Mouse (Mus musculus) Patski (cell line): ENCODE results near the gene Acsf2. TPM values are rescaled to one million over a fixed set of nuclear protein-coding genes. Genes with fewer than 3 reads are reported as not detected.
"Not testable (repeated sequence)": the region's sequence is repeated elsewhere in the genome, so short reads cannot be mapped to it uniquely, and the experiment has no call there.

Experiments
- ATAC-seq: fragments of 100-300 bp; one replicate; pipeline ENCODE4 v1.8.0; 2021
- CTCF ChIA-PET: fragments of 350-600 bp; sonication (Branson Sonifier 250); formaldehyde crosslinking; loops from one replicate; lab custom pipeline; 2022; ENCODE audit warnings: inconsistent platforms; lab: Charles Lee
- POLR2A ChIA-PET: fragments of 350-600 bp; sonication (Branson Sonifier 250); formaldehyde crosslinking; loops from one replicate; lab custom pipeline; 2022; ENCODE audit warnings: antibody characterized with exemption, inconsistent platforms; lab: Charles Lee
- DNase-seq: peaks from one replicate; pipeline ENCODE4 v3.0.0-alpha.2; 2011; ENCODE audit warnings: low read depth, low spot score
- H3K27me3 ChIP-seq: fragments of 371-371 bp; one replicate; pipeline ENCODE4 v1.5.1; 2021
- CTCF ChIP-seq: fragments of 100-300 bp; IDR thresholded peaks from one replicate; pipeline ENCODE4 v1.5.1; 2021
- in situ Hi-C: fragments of 300-500 bp; cut with MboI; formaldehyde crosslinking; loops from 3 replicates; pipeline ENCODE4 v1.11.1; 2018; ENCODE audit warnings: low pct_unique_long_range_greater_than_20kb, mixed read lengths
- polyA plus RNA-seq: library from polyadenylated mRNA; unstranded; gene quantifications from one replicate; pipeline ENCODE4 v1.2.3, GENCODE M21; 2021

Acsf2 gene
- polyA plus RNA-seq, result 6.5 TPM

DNA sequence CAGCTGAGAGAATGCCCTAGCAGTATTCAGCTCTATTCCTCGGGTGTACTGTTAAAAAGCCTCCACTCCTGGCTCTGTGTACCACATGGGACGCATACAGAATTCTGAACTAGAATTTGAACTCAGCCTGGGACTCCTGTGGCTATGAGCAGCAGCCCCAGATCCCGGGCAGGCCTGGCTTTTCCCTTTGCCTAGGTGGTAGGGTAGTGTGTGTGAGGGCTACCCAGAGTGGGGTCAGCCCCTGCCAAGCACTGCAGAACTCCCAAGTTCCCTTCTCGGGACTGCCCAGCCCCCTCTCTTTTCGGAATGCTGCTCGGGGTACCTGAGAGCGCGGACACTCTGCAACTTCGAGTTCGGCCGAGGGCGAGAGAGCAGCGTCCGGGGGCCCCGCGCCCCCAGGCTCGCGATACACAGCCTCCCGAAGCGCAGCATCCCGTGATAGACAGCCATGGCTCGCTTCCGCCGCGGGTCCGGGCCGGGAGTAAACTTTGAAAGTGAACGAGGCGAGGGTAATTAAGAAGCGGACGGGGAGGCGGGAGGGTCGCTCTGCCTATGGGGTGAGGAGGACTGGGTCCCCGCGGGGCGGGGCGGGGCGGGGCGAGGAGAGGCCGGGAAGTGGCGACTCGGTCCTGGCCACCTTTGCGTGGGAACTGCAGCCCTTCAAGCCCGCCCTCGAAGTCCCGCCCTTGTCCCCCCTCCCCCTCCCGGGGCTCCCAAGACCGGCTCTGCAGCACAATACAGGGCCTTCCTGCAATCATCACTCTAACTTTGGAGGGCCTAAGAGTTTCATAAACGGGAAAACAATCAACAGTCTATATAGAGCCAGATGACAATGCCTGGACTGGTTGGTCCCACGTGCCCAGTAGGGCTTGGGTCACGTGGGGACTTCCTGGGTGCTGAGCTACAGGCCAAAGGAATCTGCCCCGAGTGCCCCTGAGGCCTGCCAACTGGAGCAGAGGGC lies at the start of gene Acsf2:
TSS of gene Acsf2 (minus strand) at position 551 of the 961 bp plus-strand sequence.
- H3K27me3 ChIP-seq, result no peaks in the 10 kb centered on the region
- DNase-seq (no peak), ATAC-seq (peak; percentile 44)
- TF ChIP-seq CTCF, result no peak
- ChIA-PET CTCF (interaction anchor here (1.0 to 1.5 kb wide), 2 partner anchors 16 to 28 kb away, joined by 3 to 4 read pairs; partner anchors contain the start of gene Lrrc59), POLR2A (no interaction called here)
- in situ Hi-C loops, result no loop called here

DNA sequence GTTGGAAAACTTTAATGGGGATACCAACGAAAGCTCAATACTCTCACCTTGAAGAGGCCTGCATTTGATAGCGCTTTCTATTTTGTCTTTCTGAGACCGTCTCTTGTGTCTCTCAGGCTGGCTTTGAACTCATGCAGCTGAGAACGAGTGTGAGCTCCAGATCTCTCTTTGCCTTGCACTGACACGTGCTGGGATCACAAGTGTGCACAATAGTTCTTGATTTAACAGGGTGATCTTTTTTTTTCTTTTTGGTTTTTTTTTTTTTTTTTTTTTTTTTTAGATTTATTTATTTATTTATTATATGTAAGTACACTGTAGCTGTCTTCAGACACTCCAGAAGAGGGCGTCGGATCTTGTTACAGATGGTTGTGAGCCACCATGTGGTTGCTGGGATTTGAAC lies 49.6 kb upstream of the Acsf2 start:
- ATAC-seq, CTCF ChIA-PET, DNase-seq, in situ Hi-C loops, POLR2A ChIA-PET, H3K27me3 ChIP-seq: not testable (repeated sequence)

DNA sequence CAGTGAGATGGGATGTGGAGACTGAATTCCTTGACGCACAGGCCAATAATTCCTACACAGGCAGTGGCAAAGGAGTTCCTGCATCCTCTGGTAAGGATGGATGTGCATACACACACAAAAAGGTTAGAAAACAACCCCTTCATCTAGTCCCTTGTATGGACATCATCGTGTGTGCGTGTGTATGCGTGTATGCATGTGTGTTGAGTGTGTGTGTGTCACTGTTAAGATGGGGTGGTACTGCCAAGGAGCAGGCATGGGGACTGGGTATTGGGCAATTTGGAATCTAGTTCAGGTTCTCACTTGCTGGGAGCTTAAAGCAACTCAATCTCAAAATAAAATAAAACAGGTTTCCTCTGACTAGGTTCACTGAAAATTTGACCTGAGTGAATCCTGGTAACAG lies 44.8 kb upstream of the Acsf2 start:
- ChIA-PET CTCF (no interaction called here), POLR2A (no interaction called here)
- no peak for TF ChIP-seq CTCF
- DNase-seq (no peak), ATAC-seq (no peak)
- H3K27me3 ChIP-seq, result no peaks in the 10 kb centered on the region
- in situ Hi-C loops, result no loop called here

DNA sequence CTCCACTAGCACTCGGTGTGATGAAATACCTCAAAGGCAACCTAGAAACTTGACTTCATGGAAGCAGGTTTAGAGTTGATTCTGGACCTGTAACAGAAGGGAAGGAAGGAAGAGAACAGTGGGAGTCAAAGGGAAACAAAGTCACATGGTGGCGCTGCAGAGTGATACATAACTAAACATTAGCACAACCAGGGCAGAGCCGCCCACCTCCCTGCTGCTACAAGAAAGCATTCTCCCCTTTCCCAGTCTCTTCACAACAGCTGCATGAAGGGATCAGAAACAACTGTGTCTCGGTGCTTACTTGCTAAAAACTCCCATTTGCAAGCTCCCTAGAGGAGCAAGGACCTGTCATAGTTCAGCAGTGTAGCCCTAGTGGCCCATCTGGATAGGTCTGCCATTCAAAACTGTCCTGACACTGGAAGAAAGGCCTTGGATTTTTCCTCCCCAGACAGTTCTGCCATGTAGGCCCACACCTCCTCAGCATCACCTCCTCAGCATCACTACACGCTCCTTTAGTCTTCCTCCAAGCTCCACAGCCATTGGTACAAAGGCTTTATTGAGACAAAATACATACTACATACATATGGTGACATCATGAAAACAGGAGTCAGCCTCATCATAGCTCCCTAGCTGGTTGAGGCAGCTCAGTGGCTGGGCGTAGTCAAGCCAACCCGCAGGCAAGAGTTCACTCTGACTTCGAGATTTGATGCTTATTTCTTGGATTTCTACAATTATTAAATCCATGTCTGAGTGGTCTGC lies 43.0 kb upstream of the Acsf2 start:
- no peak for ATAC-seq
- in situ Hi-C loops, result no loop called here

DNA sequence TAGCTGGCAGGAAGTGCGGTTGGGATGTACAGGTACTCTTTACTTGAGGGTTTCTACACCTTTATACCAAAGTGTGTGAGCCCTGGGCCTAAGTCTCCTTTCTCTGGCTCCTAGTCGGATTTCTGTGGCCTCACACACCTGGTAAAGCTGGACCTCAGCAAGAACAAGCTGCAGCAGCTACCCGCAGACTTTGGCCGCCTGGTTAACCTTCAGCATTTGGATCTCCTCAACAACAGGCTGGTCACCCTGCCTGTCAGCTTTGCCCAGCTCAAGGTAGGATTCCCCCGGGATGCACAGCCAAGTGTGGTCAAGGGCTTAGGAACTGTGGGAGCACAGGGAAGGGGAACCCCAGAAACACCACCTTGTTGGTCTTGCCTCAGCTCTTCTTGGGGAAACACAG lies 32.8 kb upstream of the Acsf2 start:
- H3K27me3 ChIP-seq, result no peaks in the 10 kb centered on the region
- CTCF ChIA-PET, result interaction anchor here (0.8 kb wide), 1 partner anchor 13 kb away, joined by 3 read pairs; no protein-coding TSS in a partner anchor
- in situ Hi-C loops, result no loop called here
- no peak for TF ChIP-seq CTCF
- ATAC-seq (no peak), DNase-seq (no peak)
- POLR2A ChIA-PET, result no interaction called here

More for the DNA sequence above, 43.0 kb upstream of the Acsf2 start:
- CTCF ChIA-PET, result interaction anchor here (1.7 kb wide), 1 partner anchor 9 kb away, joined by 3 read pairs; no protein-coding TSS in a partner anchor
- no peak for TF ChIP-seq CTCF
- POLR2A ChIA-PET, result no interaction called here
- no peaks in the 10 kb centered on the region for H3K27me3 ChIP-seq
- no peak for DNase-seq

DNA sequence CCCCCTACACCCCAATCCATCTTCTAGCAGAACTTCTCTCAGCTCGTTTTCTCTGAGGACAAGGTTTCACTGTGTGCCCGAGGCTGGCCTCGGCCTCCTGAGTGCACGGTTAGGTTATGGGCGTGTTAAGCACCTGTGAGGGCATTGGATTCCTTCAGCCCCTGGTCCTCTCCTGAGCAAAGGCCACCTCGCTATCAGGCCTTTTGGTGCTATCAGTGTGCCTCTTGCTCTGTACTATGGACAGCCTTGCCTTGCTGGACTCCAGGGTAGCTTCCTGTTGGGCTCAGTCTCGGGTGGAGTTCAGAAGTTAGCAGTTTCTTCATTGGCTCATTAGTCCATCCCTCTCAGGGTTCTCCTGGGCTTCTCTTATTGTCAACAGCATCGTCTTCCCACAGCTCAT lies 31.3 kb upstream of the Acsf2 start:
- POLR2A ChIA-PET, result no interaction called here
- in situ Hi-C loops, result no loop called here
- DNase-seq, result no peak
- no peaks in the 10 kb centered on the region for H3K27me3 ChIP-seq
- CTCF ChIA-PET, result interaction anchor here (1.3 kb wide), 1 partner anchor 12 kb away, joined by 4 read pairs; no protein-coding TSS in a partner anchor
- TF ChIP-seq CTCF, result no peak
- ATAC-seq, result no peak

DNA sequence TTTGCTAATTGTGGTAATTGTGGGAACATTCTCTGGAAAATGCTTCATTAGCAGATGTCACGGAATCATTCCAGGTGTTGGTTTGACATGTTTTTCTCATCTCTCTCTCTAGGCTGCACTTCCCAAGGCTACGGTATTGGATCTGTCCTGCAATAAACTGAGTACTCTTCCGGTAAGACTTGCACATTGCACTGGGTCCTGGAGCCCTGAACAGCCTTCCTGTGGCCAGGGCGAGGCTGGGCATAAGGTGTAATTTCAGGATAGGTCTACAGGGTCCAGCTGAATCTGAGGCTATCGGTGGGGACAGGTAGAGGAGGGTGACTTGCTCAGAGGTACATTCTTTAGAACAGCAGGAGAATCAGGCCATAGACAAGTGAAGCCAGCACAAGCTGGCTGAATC lies 30.3 kb upstream of the Acsf2 start:
- TF ChIP-seq CTCF, result no peak
- POLR2A ChIA-PET, result no interaction called here
- ATAC-seq, result no peak
- no peak for DNase-seq
- H3K27me3 ChIP-seq, result no peaks in the 10 kb centered on the region
- in situ Hi-C loops, result no loop called here
- CTCF ChIA-PET, result interaction anchor here (3.5 kb wide), 1 partner anchor 11 kb away, joined by 38 read pairs; no protein-coding TSS in a partner anchor

DNA sequence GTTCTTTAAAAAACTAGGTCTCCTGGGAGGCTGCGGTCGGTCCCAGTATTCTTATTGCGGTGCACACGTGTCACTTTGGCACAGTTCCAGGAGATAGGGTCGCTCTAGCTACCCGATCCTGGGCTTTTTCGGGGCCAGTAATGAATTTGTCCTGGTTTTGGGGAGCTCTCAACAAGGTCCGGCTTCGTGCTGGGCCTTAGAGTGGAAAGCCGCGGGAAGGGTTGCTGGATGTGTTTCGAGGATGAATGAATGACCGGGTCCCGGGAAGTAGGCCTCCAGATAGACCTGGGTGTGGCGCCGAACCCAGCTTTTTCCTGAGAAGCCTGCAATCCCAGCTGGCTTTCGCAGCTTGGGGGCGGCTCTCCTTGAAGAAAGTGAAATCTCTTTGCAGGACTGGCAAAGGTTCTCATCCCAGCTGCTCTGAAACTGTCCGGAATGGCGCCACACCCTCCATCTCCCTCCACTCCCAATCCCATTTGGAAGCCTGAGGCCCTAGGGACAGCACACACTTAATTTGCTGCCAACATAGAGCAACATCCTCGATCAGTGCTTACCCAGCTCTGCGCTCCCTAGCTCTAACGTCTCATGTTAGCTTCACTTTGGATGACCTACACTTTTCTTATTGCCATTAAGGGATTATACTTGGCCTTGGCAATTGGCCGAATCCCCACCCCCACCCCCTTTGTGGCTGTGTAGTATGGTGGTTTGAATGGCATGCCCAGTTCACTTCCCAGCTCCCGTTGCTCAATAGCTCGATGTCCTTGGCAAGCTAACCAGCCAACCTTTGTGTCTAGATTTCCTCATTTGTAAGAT lies 28.7 kb upstream of the Acsf2 start:
- no peaks in the 10 kb centered on the region for H3K27me3 ChIP-seq
- ATAC-seq (peak; percentile 29), DNase-seq (no peak)
- ChIA-PET CTCF (interaction anchor here (1.3 to 3.5 kb wide), 3 partner anchors 10 to 24 kb away, joined by 4 to 38 read pairs (median 8); no protein-coding TSS in a partner anchor), POLR2A (interaction anchor here (0.9 to 1.2 kb wide), 3 partner anchors 9 to 23 kb away, joined by 4 to 5 read pairs (median 5); partner anchors contain the start of genes Eme1 and Mrpl27)
- in situ Hi-C loops, result no loop called here
- TF ChIP-seq CTCF, result no peak

DNA sequence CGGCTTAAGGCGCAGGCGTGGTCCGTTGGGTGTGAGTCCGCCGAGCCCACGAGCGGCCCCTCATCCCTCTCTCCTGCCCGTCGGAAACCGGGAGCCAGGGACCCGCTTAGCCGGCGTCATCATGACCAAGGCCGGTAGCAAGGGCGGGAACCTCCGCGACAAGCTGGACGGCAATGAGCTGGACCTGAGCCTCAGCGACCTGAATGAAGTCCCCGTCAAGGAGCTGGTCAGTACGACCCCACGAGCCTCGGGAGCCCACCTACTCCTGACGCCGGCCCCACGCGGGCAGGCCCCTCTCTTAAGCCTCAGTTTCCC lies 28.2 kb upstream of the Acsf2 start:
- no peaks in the 10 kb centered on the region for H3K27me3 ChIP-seq
- no peak for DNase-seq
- CTCF ChIA-PET, result interaction anchor here (0.8 to 3.5 kb wide), 7 partner anchors 9 to 32 kb away, joined by 3 to 38 read pairs (median 4); no protein-coding TSS in a partner anchor
- in situ Hi-C loops, result no loop called here
- POLR2A ChIA-PET, result interaction anchor here (0.9 to 1.2 kb wide), 2 partner anchors 9 to 24 kb away, joined by 4 to 5 read pairs; partner anchors contain the start of genes Eme1 and Mrpl27
- no peak for TF ChIP-seq CTCF
- peak; percentile 63 for ATAC-seq
